Mouse (Mus musculus): ENCODE measurements around the gene Opa1.

GRCm38 (mm10) chr16:29642376-29642775 lies 63.2 kb downstream of the Opa1 start:
- TF ChIP-seq CTCF (IDR thresholded peaks at IDR 0.05; ENCODE audit: low read depth) (no peak), EP300 (IDR thresholded peaks at IDR 0.05; ENCODE audit: low read depth) (no peak)
